Mouse (Mus musculus) cortical plate, adult 2 months (tissue): Measurements from ENCODE around the gene Arhgap23.

Experiments used
- CTCF ChIP-seq: fragments of 200-500 bp; IDR thresholded peaks from 2 replicates; pipeline ENCODE4 v1.5.1; 2011; ENCODE audit warnings: mild to moderate bottlenecking, control low read depth, low read length; ENCODE audit not compliant: insufficient read depth; ENCODE audit errors: extremely low read depth
- POLR2A ChIP-seq: fragments of 200-500 bp; IDR thresholded peaks from 2 replicates; pipeline ENCODE4 v1.6.1; 2011; ENCODE audit warnings: mild to moderate bottlenecking, low read length, control low read depth; ENCODE audit not compliant: insufficient read depth; ENCODE audit errors: extremely low read depth

DNA sequence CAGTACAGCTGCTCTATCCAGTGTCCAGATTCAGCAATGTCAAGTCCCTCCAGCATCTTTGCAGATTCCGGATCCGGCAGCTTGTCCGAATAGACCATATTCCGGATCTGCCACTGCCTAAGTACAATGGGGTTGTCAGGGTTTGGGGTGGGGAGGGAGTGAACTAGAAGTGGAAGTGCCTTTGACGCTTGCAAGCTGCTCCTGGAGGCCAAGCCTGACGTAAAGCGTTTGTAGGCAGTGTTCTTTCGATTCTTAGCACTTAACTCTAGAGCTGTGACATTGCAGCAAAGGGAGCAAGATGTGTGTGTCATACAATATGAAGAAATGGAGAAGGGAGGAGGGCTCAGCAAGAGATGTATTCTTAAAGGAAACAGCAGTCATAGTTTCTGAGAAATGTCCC lies 26.2 kb upstream of the Arhgap23 start:
- no peak for TF ChIP-seq CTCF
- no peak for TF ChIP-seq POLR2A
